Mouse (Mus musculus) heart, adult 2 months (tissue): ENCODE measurements around the gene Atg101. TPM values are rescaled to one million over a fixed set of nuclear protein-coding genes. Genes with fewer than 3 reads are reported as not detected.

ENCODE experiments used
- DNase-seq, 2 experiments: peaks; one replicate each; pipeline ENCODE4 v3.0.0; 2021
- H3K27ac ChIP-seq: fragments of 200-600 bp; 2 replicates; pipeline ENCODE4 v1.8.1; 2022
- H3K27me3 ChIP-seq: fragments of 200-500 bp; 2 replicates; pipeline ENCODE4 v1.6.1; 2012; ENCODE audit warnings: mild to moderate bottlenecking, low read length, inconsistent platforms, mixed read lengths; ENCODE audit not compliant: control insufficient read depth, insufficient read depth
- H3K36me3 ChIP-seq: fragments of 200-500 bp; 2 replicates; pipeline ENCODE4 v1.6.1; 2012; ENCODE audit warnings: low read length, inconsistent platforms; ENCODE audit not compliant: control insufficient read depth, insufficient read depth
- H3K4me1 ChIP-seq: fragments of 200-500 bp; 2 replicates; pipeline ENCODE4 v1.6.1; 2011; ENCODE audit warnings: low read length; ENCODE audit not compliant: control insufficient read depth, insufficient read depth
- H3K4me3 ChIP-seq: fragments of 200-600 bp; 2 replicates; pipeline ENCODE4 v1.8.1; 2022
- H3K79me2 ChIP-seq: fragments of 200-500 bp; replicated peaks from 2 replicates; pipeline ENCODE4 v1.6.1; 2012; ENCODE audit warnings: mild to moderate bottlenecking, inconsistent platforms, low read length, moderate library complexity, mixed read lengths; ENCODE audit not compliant: control insufficient read depth, insufficient read depth
- H3K9ac ChIP-seq: fragments of 200-500 bp; 2 replicates; pipeline ENCODE4 v1.6.1; 2012; ENCODE audit warnings: low read depth, mild to moderate bottlenecking, control low read depth, inconsistent platforms, low read length, mixed read lengths
- CTCF ChIP-seq: fragments of 200-600 bp; IDR thresholded peaks from 2 replicates; pipeline ENCODE4 v1.8.1; 2022; ENCODE audit warnings: antibody characterized with exemption, mild to moderate bottlenecking, moderate library complexity
- EP300 ChIP-seq: fragments of 200-500 bp; IDR thresholded peaks from 2 replicates; pipeline ENCODE4 v1.6.1; 2011; ENCODE audit warnings: low read depth, low read length, control low read depth; ENCODE audit not compliant: insufficient read depth
- POLR2A ChIP-seq: fragments of 200-500 bp; IDR thresholded peaks from 2 replicates; pipeline ENCODE4 v1.6.1; 2011; ENCODE audit warnings: mild to moderate bottlenecking, low read depth, low read length, control low read depth; ENCODE audit not compliant: insufficient read depth
- WGBS: fragments of 180-500 bp; shearing (Covaris S2); methylation state at CpG from one replicate; pipeline ENCODE4 v1.1.7; 2018; 5-methylcytosine and 5-hydroxymethylcytosine counted together
- intact Hi-C: fragments of 180-260 bp; cut with DNase I; formaldehyde crosslinking; loops from one replicate; pipeline ENCODE4 v1.15.1; 2025
- polyA plus RNA-seq: library from polyadenylated mRNA; depleted of rRNA; stranded (reverse); fragments of >200 nt; gene quantifications from 2 replicates; pipeline ENCODE4 v1.2.3, GENCODE M21; 2012
- total RNA-seq, 2 experiments: library from RNA; stranded (reverse); gene quantifications; 2 replicates each; pipeline ENCODE4 v1.2.3; 2021

The Atg101 gene
- total and polyA plus RNA-seq, 3 experiments, result 21.2 to 26.4 (median 22.4) TPM

DNA sequence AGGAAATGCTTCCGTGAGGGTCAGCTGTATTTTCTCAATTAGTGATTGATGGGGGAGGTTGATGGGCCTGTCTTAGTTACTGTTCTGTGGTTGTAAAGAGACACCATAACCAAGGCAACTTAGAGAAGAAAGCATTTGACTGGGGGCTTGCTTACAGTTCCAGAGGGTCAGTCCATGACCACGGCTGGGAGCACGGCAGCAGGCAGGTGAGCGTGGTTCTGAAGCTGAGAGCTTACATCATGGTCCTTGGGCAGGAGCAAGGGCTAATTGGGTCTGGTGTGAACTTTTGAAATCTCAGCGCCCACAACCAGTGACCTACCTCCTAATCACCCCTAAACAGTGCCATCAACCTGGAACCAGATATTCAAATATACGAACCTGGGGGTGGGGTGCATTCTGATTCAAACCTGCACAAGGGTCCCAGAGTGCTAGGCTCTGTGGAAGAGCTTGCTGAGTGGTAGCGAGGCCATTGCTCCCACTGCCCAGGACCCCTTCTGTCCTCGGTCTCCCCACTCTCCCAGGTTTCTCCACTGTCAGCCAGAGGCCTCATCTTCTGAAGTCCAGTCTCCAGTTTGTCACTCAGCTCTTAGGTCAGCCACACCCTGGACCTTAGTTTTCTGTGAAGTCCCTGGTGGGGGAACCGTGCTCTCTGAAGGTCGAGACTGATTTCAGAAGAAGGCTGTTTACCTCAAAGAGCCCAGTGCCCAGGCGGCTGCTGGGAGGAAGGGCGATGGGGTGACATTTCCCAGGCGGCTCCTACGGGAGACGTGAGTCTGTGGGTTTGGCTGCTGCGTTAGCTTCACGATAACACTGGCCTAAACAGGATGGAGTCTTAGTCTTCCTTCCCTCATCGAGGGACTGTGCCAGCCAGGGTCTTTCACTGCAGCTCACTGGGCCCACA lies 33.1 kb downstream of the Atg101 start:
- no peak overlapping the region for H3K9ac ChIP-seq
- peak overlapping the region; percentile 52; the same call in 1 of the 2 replicates for H3K27ac ChIP-seq
- no peaks in the 10 kb centered on the region for H3K36me3 ChIP-seq
- no peak for TF ChIP-seq POLR2A
- TF ChIP-seq CTCF, result no peak
- TF ChIP-seq EP300, result no peak
- H3K4me3 ChIP-seq, result no peak overlapping the region
- WGBS, result 64% methylated on average over 18 of the region's 18 CpGs
- H3K4me1 ChIP-seq, result peaks cover 23% of the 10 kb centered on the region
- no peaks in the 10 kb centered on the region for H3K79me2 ChIP-seq
- H3K27me3 ChIP-seq, result no peaks in the 10 kb centered on the region
- intact Hi-C loops, result no loop called here
- peak in 1 of 2 experiments; percentile 36 for DNase-seq

DNA sequence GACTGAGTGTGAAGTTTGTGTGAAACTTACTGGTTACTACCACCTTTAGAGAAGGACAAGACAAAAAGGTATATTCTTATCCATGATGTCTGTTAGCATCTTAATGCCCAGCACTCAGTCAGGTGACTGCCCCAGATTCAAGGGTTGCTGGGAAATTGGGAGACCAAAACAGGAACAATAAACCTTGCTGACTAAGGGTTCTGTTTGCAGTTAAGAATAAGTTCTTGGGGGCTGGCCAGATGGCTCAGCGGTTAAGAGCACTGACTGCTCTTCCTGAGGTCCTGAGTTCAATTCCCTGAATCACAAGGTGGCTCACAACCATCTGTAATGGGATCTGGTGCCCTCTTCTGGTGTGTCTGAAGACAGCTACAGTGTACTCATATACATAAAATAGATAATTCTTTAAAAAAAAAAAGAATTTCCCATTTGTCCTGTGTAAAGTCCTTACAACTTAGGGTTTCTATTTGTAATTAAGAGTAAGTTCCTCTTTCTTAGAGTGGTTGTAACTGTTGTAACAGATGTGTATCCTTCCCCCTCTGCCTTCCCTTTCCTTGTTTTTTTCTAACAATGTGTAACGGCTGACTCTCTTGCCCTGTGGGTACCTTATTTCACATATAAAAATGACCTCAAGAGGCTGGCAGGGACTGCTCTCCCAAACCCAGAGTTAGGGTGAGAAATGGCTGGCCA lies 33.9 kb downstream of the Atg101 start:
- 38% methylated on average over 2 of the region's 2 CpGs for WGBS
- no peaks in the 10 kb centered on the region for H3K36me3 ChIP-seq
- peak overlapping the region; percentile 63 for H3K27ac ChIP-seq
- DNase-seq, result no peak
- TF ChIP-seq POLR2A (no peak), CTCF (peak; percentile 32; the same call in 1 of the 2 replicates)
- no peaks in the 10 kb centered on the region for H3K79me2 ChIP-seq
- no peak overlapping the region for H3K4me3 ChIP-seq
- intact Hi-C loops, result no loop called here
- H3K9ac ChIP-seq, result no peak overlapping the region
- peaks cover 23% of the 10 kb centered on the region for H3K4me1 ChIP-seq
- H3K27me3 ChIP-seq, result no peaks in the 10 kb centered on the region

DNA sequence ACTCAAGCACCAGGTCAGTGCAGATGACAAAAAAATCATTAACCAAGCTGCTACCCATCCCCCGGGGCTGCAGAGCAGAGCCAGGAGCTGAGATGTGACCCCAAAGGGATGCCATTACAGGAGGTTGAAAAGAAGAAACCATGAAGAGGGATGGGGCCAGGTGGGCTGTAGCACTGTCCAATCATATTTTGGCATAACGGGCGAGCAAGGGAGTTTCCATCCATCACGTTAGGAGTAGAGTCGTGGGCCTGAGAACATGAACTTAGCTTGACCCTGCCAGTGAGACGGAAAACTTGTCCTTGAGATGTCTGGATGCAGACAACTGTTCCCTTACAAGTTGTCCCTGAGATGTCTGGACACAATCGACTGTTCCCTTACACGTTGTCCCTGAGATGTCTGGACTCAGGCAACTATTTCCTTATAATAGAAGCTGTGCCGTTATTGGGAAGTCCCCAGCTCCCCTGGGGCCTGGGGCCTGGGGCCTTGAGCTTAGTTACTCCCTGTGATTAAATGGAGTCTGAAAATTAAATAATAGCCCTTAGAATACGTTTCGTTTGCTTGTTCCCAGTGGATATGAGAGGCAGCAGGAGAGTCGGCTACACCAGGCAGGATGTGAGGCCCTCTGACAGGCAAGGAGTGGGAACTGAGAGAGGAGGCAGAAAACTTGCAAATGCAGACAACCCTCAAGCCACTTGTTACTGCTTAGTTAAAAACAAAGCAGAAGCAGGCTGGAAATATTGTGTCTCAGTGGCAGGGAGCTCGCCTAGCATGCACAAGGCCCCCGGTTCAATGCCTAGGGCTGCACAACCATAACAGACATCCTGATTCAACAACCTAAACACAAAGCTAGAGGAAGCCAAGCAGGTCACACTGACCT lies 35.1 kb downstream of the Atg101 start:
- 0 out of 2 replicates have a peak, but pooled peaks have one; percentile 14 for TF ChIP-seq POLR2A
- no peak for TF ChIP-seq EP300
- Histone ChIP-seq H3K4me3 (no peak overlapping the region), H3K4me1 (peaks cover 23% of the 10 kb centered on the region), H3K27ac (peak overlapping the region; percentile 63), H3K9ac (peak overlapping the region; percentile 11; the same call in 1 of the 2 replicates), H3K27me3 (no peaks in the 10 kb centered on the region), H3K79me2 (no peaks in the 10 kb centered on the region), H3K36me3 (no peaks in the 10 kb centered on the region)
- WGBS, result 49% methylated on average over 14 of the region's 14 CpGs
- intact Hi-C loops, result no loop called here
- no peak for DNase-seq

DNA sequence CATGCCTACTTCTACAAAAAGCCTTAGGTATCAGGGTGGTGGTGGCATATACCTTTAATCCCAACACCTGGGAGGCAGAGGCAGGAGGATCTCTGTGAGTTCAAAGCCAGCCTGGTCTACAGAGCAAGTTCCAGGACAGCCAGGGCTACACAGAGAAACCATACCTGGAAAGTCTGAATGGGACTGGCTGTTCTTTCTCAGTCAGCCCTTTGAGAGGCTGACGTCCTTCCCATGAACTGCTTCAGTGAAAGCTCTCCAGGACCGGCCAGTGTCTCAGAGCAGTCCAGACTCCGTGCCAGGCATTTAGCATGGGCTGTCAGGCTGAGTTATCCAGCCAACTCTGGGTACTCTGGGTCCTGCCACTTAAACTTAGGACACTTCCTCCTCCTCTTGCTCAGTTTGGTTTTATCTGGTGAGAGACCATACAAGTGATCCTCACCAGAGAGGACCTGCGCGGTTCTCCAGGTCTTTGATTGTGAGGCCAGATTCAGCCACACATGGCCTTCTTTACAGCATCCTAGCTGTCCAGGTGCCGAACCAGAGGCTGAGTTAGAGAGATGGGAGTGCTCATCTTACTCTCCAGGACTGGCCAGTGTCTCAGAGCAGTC lies 36.0 kb downstream of the Atg101 start:
- 59% methylated on average over 6 of the region's 6 CpGs for WGBS
- DNase-seq, result no peak
- Histone ChIP-seq H3K27me3 (no peaks in the 10 kb centered on the region), H3K36me3 (no peaks in the 10 kb centered on the region), H3K9ac (no peak overlapping the region), H3K27ac (peak overlapping the region; percentile 63), H3K79me2 (no peaks in the 10 kb centered on the region), H3K4me3 (no peak overlapping the region), H3K4me1 (peaks cover 23% of the 10 kb centered on the region)
- TF ChIP-seq EP300, result no peak
- TF ChIP-seq POLR2A, result no peak
- no peak for TF ChIP-seq CTCF
- intact Hi-C loops, result no loop called here

DNA sequence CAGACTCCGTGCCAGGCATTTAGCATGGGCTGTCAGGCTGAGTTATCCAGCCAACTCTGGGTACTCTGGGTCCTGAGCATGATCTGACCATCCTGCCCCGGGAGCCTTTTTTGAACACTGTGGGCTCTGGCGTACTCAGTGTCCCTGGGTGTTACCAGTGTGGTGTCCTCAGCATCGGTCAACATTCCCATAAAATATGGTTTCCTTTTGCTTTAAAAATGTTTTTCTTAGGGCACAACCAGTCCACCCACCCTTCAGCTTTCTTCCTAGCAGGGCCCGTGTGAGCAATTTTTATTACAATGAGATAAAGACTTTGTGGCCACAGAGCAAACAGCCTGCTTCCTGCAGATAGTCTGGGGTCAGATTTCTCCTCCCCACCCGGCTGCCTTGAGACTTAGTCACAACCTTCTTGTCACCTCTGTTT lies 36.6 kb downstream of the Atg101 start:
- H3K27me3 ChIP-seq, result no peaks in the 10 kb centered on the region
- TF ChIP-seq EP300 (0 out of 2 replicates have a peak, but pooled peaks have one; percentile 54), POLR2A (no peak)
- H3K9ac ChIP-seq, result no peak overlapping the region
- H3K36me3 ChIP-seq, result no peaks in the 10 kb centered on the region
- H3K4me1 ChIP-seq, result peaks cover 23% of the 10 kb centered on the region
- H3K79me2 ChIP-seq, result no peaks in the 10 kb centered on the region
- intact Hi-C loops, result no loop called here
- DNase-seq, result no peak
- WGBS, result 45% methylated on average over 6 of the region's 6 CpGs
- H3K27ac ChIP-seq, result peak overlapping the region; percentile 63
- no peak overlapping the region for H3K4me3 ChIP-seq
